Mouse (Mus musculus): ENCODE results near the gene Appl2. TPM values are rescaled to one million over a fixed set of nuclear protein-coding genes. Genes with fewer than 3 reads are reported as not detected.

The Appl2 gene
- total RNA-seq, 2 experiments from 2014 or later = 57.6 to 69.1 TPM

GRCm38 (mm10) chr10:83603956-83604564 is 44.5 kb downstream of the Appl2 start:
- no peak for DNase-seq (ENCODE audit: low spot score in 2 of 2)
- intact Hi-C loops (cut with DNase I) = no loop called here

GRCm38 (mm10) chr10:83600650-83601049 is 47.9 kb downstream of the Appl2 start:
- no peak for DNase-seq (ENCODE audit: low spot score in 2 of 2)
- intact Hi-C loops (cut with DNase I) = no loop called here

DNA sequence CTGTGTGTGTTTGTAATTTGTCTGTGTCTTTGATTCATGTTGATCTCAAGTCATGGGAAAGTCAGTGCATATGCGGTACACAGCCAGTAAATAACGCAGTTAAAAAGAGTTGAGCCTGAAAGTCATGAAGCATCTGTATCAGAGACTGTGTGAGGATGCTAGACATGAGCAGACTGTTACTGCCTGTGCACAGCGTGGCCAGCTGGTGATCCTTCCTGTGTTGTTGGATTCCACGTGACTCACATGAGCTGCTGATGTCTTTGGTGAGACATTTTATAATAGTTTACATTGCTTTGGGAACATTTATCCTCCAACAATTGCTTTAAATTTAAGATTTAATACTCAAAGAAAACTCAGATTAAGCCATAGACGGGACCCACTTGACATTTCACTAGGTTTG is 54.0 kb downstream of the Appl2 start:
- intact Hi-C loops (cut with DNase I) = no loop called here
- no peak for DNase-seq (ENCODE audit: low spot score in 2 of 2)

GRCm38 (mm10) chr10:83592616-83593015 is 55.9 kb downstream of the Appl2 start:
- DNase-seq (ENCODE audit: low spot score in 2 of 2) = no peak
- intact Hi-C loops (cut with DNase I) = no loop called here

- DNase-seq (ENCODE audit: low spot score in 2 of 2) = no peak
- intact Hi-C loops (cut with DNase I) = no loop called here
Measured at GRCm38 (mm10) chr10:83590801-83591200, 57.7 kb downstream of the Appl2 start.

GRCm38 (mm10) chr10:83565449-83566441 is 82.8 kb downstream of the Appl2 start:
- DNase-seq (ENCODE audit: low spot score in 2 of 2) = no peak
- intact Hi-C loops (cut with DNase I) = no loop called here

- intact Hi-C loops (cut with DNase I) = no loop called here
- no peak for DNase-seq (ENCODE audit: low spot score in 2 of 2)
Measured at GRCm38 (mm10) chr10:83563005-83563404, 85.5 kb downstream of the Appl2 start.

Other genes with a start within 250 kb of the Appl2 start
- gene Aldh1l2, start 114.6 kb downstream of the Appl2 start, total RNA-seq (2021) = 1 to 10 TPM; 1.6 to 2.1 TPM
- 10 to 100 TPM; 22.3 to 25.2 TPM for gene Washc4, start 105.0 kb downstream of the Appl2 start, total RNA-seq (2021)
- gene 1500009L16Rik, start 74.1 kb upstream of the Appl2 start, total RNA-seq (2021) = 10 to 100 TPM; 16.2 to 19.1 TPM